Mouse (Mus musculus): ENCODE data around the gene Mkrn2. TPM values are rescaled to one million over a fixed set of nuclear protein-coding genes. Genes with fewer than 3 reads are reported as not detected.

The Mkrn2 gene
- total RNA-seq, 2 experiments from 2014 or later: 12.2 to 27.0 TPM

Other genes with a start within 250 kb of the Mkrn2 start
- gene Pparg, start 241.0 kb upstream of the Mkrn2 start, total RNA-seq (2015): 0.32 and 0.69 TPM in 2 replicates
- gene Pparg, start 241.0 kb upstream of the Mkrn2 start, total RNA-seq (2017): 0.24 TPM in 1 of 2 replicates, not detected in the other
- gene Tsen2, start 57.2 kb upstream of the Mkrn2 start, total RNA-seq (2015): 12.9 and 15.2 TPM in 2 replicates
- 12.3 and 25.9 TPM in 2 replicates for gene Tsen2, start 57.2 kb upstream of the Mkrn2 start, total RNA-seq (2017)
- gene Mkrn2os, start 9.3 kb upstream of the Mkrn2 start, total RNA-seq (2015): not detected in 2 replicates
- not detected in 2 replicates for gene Mkrn2os, start 9.3 kb upstream of the Mkrn2 start, total RNA-seq (2017)
- 95.4 and 118 TPM in 2 replicates for gene Raf1, start 74.7 kb downstream of the Mkrn2 start, total RNA-seq (2015)
- 66.7 and 79.8 TPM in 2 replicates for gene Raf1, start 74.7 kb downstream of the Mkrn2 start, total RNA-seq (2017)
- gene Tmem40, start 160.5 kb downstream of the Mkrn2 start, total RNA-seq (2015): 12.2 and 12.7 TPM in 2 replicates
- gene Tmem40, start 160.5 kb downstream of the Mkrn2 start, total RNA-seq (2017): 19.0 and 21.5 TPM in 2 replicates
- gene Cand2, start 172.6 kb downstream of the Mkrn2 start, total RNA-seq (2015): 2.5 and 2.8 TPM in 2 replicates
- 1.5 and 1.7 TPM in 2 replicates for gene Cand2, start 172.6 kb downstream of the Mkrn2 start, total RNA-seq (2017)
- 4,905 and 5,125 TPM in 2 replicates for gene Rpl32, start 206.8 kb downstream of the Mkrn2 start, total RNA-seq (2015)
- gene Rpl32, start 206.8 kb downstream of the Mkrn2 start, total RNA-seq (2017): 5,456 and 6,333 TPM in 2 replicates
- gene Efcab12, start 236.5 kb downstream of the Mkrn2 start, total RNA-seq (2015): 0.20 TPM in 2 replicates
- gene Efcab12, start 236.5 kb downstream of the Mkrn2 start, total RNA-seq (2017): 0.42 TPM in 1 of 2 replicates, not detected in the other

All from megakaryocyte progenitor cell, adult 5-6 weeks (primary cell).